Mouse (Mus musculus): ENCODE measurements at regions not wholly inside any gene's neighbourhood (a gene's known extent, or its start where the extent isn't known, plus 50 kb on each side); places are given as distances from the start of the nearest gene placed in this dataset.
A peak's percentile ranks its signal among the peaks of the same experiment; 100 is the strongest.

DNA sequence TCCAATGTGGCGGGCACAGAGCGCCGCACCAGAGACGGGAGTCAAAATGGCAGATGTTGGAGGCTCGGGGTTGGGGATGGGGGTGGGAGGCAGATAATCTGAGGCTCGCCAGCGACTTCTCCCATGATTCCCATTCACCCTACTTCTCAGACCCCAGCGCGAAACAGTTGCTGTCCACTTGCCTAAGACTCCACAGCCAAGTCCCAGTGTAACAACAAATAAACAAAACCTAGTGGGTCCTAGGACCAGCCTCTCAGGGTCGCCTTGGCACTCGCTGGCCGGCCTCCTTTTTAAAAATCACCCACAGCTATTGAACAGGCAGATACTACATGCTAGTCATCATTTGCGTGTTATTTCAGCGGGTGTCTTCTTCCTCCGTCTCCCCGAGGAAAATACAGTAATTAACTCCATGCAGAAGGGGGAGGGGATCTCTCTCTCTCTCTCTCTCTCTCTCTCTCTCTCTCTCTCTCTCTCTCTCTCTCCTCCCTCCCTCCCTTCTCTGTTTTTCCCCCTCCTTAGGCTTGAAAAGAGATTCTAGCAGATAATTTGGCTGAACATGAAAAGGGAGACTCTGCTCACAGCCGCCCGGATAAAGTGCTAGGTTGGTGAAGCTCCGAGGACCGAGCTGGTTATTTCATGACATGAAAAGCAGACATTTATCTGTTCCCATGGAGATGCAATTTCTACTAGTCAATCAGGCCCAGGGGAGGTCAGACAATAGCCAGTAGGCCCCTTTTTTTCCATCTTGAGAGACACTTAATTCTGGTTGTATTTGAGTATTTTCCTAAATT is 71.9 kb upstream of the Zfp217 start:
- DNase-seq (ENCODE audit: low spot score): peak; percentile 34

DNA sequence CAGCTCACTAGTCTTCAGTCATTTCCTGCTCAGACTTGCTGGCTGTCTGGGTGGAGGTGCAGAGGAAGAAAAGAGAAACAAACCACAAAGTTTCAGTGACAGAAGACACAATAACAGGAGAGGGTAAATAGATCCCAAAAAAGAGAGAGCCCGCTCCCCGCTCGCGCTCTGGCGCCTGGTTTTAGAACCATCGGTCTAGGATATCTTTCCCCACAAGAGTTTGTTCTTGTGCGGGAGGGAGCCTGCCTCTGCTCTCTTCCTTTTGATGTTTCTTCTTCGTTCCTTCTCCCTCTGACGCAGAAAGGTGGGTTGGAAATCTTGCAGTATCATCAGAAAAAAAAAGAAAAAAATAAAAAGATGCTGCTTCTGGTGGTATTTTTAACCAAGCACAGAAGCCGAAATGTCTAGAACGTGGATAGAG is 71.3 kb upstream of the Zfp217 start:
- no peak for DNase-seq (ENCODE audit: low spot score)

DNA sequence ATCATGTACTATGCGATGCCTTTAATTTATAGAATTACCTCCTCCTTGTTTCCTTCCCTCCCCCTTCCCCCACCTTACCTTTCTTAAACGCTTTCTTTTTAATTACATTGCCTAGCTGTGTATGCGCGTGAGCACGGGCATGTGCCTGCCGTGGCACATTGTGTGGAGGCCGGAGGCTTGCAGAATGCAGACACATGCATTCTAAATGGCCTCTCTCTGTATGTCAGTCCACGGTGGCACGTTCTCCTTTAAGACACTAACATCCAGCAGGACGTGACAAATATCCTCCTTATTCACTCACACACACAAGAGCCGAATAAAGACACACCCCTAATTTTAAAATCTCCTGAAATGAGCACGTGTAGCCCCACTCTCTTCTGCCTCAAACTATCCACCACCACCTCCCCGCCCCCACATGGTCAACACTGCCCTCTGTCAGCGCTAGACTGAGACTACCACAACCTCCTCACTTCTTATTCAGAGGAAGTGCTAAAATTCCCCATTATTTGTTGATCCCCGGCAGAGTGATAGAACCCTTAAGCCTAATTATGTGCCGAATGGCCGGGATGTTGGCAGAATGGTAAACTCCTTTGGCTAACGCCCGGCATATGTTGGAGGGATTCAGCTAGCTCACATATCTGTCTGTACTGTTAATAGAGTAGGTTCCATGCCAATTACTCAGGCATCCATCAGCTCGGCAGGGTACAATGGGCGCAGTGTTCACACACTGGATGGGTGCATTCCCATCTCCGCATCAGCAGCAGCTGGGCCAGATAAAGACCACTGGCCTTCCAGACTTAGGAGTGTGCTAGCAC is 70.5 kb upstream of the Zfp217 start:
- no peak for DNase-seq (ENCODE audit: low spot score)

DNA sequence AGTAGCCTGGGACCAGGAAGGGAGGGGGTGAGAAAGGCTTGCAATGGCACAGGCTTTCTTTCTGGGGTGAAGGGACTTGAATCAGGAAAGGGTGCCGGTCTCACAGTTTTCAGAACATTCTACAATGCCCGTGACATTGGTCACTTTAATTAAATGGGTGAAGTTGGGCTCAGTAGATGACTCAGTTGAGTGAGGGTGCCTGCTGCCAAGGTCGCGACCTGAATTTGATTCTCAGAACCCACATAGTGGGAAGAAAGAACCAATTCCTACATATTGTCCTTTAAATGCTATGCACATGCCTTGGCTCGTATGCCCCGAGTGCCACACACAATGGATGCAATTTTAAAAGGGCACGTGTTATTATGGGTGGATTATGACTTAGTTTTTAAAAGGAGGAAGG is 68.4 kb upstream of the Zfp217 start:
- DNase-seq (ENCODE audit: low spot score): no peak

DNA sequence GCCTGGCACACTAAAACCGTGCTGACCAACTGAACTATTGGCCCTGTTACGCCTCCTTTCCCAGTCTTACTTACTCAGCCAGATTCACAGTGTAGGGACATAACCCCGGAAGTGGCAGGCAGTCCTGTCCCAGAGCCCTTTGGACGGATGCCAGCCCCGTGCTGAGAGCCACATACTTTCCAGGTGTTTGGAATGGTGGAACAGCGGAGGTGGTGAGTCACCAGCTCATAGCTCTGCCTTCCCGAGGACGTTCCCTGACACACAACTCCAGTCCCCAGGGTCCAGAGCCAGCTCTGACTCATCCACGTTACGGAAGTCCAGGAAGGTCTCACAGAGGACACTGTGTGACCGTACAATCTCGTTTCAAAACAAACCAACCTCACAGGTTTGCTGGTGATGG is 61.2 kb upstream of the Zfp217 start:
- DNase-seq (ENCODE audit: low spot score): no peak

DNA sequence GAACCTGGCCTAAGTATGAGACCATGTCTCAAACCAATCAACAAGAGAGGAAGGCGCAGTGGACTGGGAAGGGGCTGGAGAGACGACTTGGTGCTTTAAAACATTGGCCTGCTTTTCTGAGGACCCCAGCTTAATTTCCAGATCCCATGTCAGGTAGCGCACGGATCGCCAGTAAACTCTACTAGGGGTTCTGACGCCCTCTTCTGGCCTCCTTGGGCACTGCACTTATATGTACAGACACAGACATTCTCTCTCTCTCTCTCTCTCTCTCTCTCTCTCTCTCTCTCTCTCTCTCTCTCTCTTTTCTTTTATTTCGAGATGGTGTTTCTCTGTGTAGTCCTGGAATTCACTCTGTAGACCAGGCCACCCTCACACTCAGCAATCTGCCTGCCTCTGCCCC is 60.0 kb upstream of the Zfp217 start:
- no peak for DNase-seq (ENCODE audit: low spot score)

DNA sequence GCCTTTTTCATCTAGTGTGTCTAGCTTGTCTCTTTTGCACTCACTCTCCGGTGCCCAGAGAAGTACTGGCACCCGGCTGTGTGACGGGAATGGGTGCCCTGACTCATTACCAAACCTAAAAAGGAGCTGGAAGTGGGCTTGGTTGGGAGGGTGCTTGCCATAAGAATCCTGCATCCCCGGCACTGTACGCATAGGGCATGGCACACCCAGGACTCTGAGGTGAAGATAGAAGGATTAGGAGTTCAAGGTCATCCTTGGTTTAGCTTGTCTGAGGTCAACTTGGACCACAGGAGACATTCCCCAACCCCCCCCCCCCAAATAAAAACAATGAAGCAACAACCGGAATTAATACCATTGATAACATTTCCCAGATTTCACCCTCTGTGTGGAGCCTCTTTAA is 59.5 kb upstream of the Zfp217 start:
- no peak for DNase-seq (ENCODE audit: low spot score)

DNA sequence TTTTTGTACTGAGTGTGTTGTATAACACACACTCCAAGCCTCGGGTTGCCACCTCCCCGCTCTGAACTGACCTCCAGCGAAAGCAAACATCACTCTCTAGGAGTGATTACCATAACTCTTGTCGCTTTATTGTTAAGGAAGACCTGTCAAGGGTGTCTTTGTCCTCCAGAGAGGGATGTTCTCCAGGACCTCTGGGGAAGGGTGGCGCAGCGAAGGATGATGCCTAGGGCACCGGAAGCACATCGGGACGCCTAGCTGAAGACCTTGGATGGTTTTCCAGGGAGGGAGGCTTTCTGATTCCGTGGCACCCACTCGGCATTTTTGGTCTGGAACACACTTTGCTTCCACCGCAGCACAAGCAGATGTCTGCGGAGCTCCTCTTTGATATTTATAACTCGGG is 59.0 kb upstream of the Zfp217 start:
- DNase-seq (ENCODE audit: low spot score): no peak

DNA sequence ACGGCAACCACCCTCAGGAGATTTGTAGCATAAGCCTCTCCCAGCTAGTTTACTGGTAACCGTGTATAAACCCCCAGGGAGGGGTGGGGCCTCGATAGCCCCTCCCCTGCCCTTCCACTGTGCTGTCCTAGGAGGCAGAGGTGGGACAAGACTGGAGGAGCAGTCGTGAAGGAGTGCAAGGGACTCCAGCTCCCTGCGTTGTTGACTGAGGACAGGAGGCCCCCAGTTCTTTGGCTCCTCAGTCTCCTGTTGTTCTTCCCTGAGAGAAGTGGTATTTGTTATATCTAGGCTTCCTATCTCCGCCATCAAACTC is 58.5 kb upstream of the Zfp217 start:
- DNase-seq (ENCODE audit: low spot score): peak; percentile 50

DNA sequence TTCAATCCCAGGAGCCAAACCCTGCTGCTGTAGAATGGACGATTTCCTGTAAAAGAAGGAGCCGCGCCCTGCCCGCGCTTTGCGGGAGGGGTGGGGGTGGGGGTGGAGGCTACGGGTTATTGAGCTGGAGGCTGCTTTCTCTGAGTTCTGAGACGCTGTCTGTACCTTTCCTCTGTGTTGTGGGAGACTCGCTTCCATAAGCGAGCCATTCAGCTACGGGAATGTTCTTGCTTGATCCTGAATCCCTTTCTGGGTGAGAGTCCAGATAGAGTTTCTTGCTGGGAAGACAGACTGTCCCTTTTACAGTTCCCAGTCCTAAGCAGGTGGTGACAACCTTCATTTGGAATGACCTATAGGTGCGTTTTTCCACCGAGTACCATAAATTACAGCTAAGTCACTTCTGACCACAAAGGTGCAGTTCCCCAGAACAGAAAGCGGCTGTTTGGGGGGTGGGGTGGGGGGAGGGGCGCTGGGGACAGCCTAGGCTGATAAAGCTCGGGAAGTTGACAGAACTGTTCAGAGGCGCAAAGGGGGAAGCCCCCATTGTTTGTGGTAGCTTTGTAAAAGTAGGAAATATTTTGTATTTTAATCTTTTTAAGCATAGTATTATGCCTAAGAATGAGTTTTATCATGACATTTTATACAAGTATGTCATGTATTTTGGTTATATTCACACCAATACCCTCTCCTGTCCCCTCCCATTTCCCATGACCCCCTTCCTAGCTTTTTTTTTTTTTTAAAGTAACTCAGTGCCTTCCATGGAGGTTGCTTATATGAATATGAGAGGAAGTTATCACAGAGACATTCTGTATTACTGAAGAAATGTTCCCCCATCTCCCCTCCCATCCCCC is 57.9 kb upstream of the Zfp217 start:
- peak; percentile 69 for DNase-seq (ENCODE audit: low spot score)

DNA sequence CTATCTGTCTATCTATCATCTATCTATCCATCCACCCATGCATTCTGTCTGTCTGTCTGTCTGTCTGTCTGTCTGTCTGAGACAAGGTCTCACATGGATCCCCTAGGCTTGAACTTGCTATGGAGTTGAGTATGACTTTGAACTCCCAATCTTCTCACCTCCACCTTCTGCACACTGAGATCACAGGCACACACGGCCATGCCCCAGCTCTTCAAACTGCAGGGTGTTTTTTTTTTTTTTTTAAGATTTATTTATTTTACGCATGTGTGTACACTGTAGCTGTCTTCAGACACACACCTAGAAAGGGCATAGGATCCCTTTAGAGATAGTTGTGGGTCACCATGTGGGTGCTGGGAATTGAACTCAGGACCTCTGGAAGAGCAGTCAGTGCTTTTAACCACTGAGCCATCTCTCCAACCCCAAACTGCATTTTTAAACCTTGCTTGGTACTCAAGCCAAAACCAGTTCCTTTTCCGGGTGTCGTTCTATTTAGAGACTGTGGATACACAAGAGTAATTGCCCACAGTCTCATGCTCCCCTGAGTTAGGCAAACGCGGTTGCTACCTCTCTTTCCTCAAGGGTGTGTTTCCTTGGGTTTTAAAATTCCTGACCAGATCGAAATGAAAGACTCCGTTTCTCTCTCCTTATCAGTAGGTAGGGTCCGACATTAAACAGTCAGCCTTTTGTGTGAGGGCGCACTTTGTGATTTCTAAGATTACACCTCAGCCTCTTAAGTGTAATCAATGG is 57.0 kb upstream of the Zfp217 start:
- no peak for DNase-seq (ENCODE audit: low spot score)

DNA sequence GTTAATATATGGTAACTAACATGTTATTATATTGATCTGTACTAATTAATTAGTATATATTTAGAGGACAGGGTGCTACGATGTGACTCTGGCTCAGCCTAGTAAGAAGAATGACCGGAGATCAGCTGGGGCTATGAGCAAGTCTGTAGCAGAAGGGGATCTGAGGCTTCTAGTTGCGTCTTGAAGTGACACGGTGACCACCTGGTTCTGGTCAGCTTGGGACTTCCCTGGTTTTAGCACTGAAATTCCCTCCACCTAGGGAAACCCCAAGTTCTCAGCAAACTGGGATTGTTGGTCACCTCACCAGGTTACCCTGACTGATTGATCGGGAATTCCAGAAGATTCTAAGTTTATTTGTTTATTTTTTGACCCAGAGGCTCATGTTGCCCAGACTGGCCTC is 55.6 kb upstream of the Zfp217 start:
- no peak for DNase-seq (ENCODE audit: low spot score)

DNA sequence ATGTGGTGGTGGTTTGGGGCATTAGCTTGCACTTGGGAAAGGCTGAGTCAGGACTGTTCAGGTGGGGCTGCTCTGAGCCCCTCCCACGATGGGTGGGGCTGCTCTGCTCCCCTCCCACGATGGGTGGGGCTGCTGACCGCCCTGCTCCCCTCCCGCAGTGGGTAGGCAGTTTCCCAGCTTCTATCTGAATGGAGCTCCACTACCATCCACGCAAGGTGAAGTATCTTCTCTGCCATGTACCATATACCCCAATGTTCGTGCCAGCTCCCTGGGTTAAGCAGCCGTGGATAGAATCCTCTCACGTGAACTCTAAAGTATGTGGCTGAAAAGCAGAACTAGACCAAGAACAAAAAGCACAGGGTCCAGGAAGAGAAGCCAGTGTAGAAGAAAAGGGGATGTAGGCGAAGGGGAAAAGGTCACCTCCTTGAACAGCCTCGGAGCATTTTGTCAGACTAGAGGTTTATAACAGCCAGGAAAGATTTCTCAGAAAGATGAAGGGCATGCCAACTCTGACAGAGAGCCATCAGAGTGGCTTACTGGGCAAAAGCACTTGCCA is 54.0 kb upstream of the Zfp217 start:
- peak; percentile 74 for DNase-seq (ENCODE audit: low spot score)

All from c-Kit-positive CD71-positive TER-119-positive erythroid progenitor cells, embryonic 14.5 days (primary cell).